Mouse (Mus musculus) MEL (cell line): ENCODE measurements around the gene Lap3. TPM values are rescaled to one million over a fixed set of nuclear protein-coding genes. Genes with fewer than 3 reads are reported as not detected.

Source experiments
- DNase-seq: peaks from one replicate; pipeline ENCODE4 v3.0.0; 2011; ENCODE audit warnings: low read depth, low spot score
- H3K27ac ChIP-seq: 2 replicates; pipeline ENCODE4 v1.5.1; 2012; ENCODE audit warnings: low read depth, mild to moderate bottlenecking, control low read depth, low read length, moderate library complexity; ENCODE audit not compliant: control insufficient read depth
- H3K27me3 ChIP-seq, 2 experiments: fragments of 150-350 bp in 1 of 2; sonication (generic) in 1 of 2; 2 replicates each; pipeline ENCODE4 v1.6.1; 2012; ENCODE audit warnings: low read length in 2 of 2, mild to moderate bottlenecking in 2 of 2, improper control_type of control experiment in 1 of 2, moderate library complexity in 1 of 2; ENCODE audit not compliant: insufficient read depth in 2 of 2, control insufficient read depth in 1 of 2
- H3K36me3 ChIP-seq, 2 experiments: 2 replicates each; pipeline ENCODE4 v1.6.1; 2012 to 2014; ENCODE audit warnings: low read length in 2 of 2, improper control_type of control experiment in 1 of 2, inconsistent platforms in 1 of 2, mild to moderate bottlenecking in 1 of 2; ENCODE audit not compliant: insufficient read depth in 2 of 2, control insufficient read depth in 1 of 2
- H3K4me1 ChIP-seq, 2 experiments: fragments of 150-350 bp in 1 of 2; sonication (generic) in 1 of 2; 2 replicates each; pipeline ENCODE4 v1.6.1; 2012; ENCODE audit warnings: low read length in 2 of 2, improper control_type of control experiment in 1 of 2, mild to moderate bottlenecking in 1 of 2; ENCODE audit not compliant: insufficient read depth in 2 of 2, control insufficient read depth in 1 of 2
- H3K4me3 ChIP-seq, 2 experiments: fragments of 150-350 bp in 1 of 2; sonication (generic) in 1 of 2; 2 replicates each; pipeline ENCODE4 v1.5.1; 2012; ENCODE audit warnings: low read depth in 2 of 2, low read length in 2 of 2, mild to moderate bottlenecking in 2 of 2, moderate library complexity in 2 of 2, control low read depth in 1 of 2, improper control_type of control experiment in 1 of 2; ENCODE audit not compliant: control insufficient read depth in 1 of 2, insufficient read depth in 1 of 2
- H3K79me2 ChIP-seq: 2 replicates; pipeline ENCODE4 v1.6.1; 2012; ENCODE audit warnings: mild to moderate bottlenecking, low read length, moderate library complexity; ENCODE audit not compliant: control insufficient read depth, poor library complexity, insufficient read depth
- H3K9ac ChIP-seq: 2 replicates; pipeline ENCODE4 v1.6.1; 2012; ENCODE audit warnings: low read depth, mild to moderate bottlenecking, control low read depth, low read length, moderate library complexity; ENCODE audit not compliant: control insufficient read depth, poor library complexity, severe bottlenecking
- H3K9me3 ChIP-seq: fragments of 150-350 bp; sonication (generic); replicated peaks from 2 replicates; pipeline ENCODE4 v1.6.1; 2012; ENCODE audit warnings: mild to moderate bottlenecking, low read length, improper control_type of control experiment, moderate library complexity; ENCODE audit not compliant: insufficient read depth
- BHLHE40 ChIP-seq: IDR thresholded peaks from 2 replicates; pipeline ENCODE4 v1.6.1; 2012; ENCODE audit warnings: low read depth, mild to moderate bottlenecking, inconsistent platforms, low read length, improper control_type of control experiment, borderline replicate concordance
- CHD1 ChIP-seq: IDR thresholded peaks from 2 replicates; pipeline ENCODE4 v1.6.1; 2012; ENCODE audit warnings: low read depth, mild to moderate bottlenecking, inconsistent platforms, low read length, improper control_type of control experiment
- CHD2 ChIP-seq: IDR thresholded peaks from 2 replicates; pipeline ENCODE4 v1.6.1; 2011; ENCODE audit warnings: low read length, improper control_type of control experiment
- GATA1 ChIP-seq: IDR thresholded peaks from 2 replicates; pipeline ENCODE4 v1.6.1; 2011; ENCODE audit warnings: low read depth, low read length, improper control_type of control experiment
- KAT2A ChIP-seq: conservative IDR thresholded peaks from 2 replicates; pipeline ENCODE4 v1.6.1; 2012; ENCODE audit warnings: low read depth, low read length, improper control_type of control experiment, inconsistent platforms
- MAFK ChIP-seq: IDR thresholded peaks from 2 replicates; pipeline ENCODE4 v1.6.1; 2011; ENCODE audit warnings: low read depth, mild to moderate bottlenecking, low read length, improper control_type of control experiment, borderline replicate concordance
- MEF2A ChIP-seq: IDR thresholded peaks from 2 replicates; pipeline ENCODE4 v1.6.1; 2014; ENCODE audit warnings: low read depth, mild to moderate bottlenecking, inconsistent platforms, low read length, improper control_type of control experiment; ENCODE audit not compliant: poor library complexity, insufficient replicate concordance, severe bottlenecking; ENCODE audit errors: extremely low read depth
- MXI1 ChIP-seq: IDR thresholded peaks from 2 replicates; pipeline ENCODE4 v1.6.1; 2011; ENCODE audit warnings: mild to moderate bottlenecking, low read depth, low read length, improper control_type of control experiment
- MYB ChIP-seq: IDR thresholded peaks from 2 replicates; pipeline ENCODE4 v1.6.1; 2011; ENCODE audit warnings: mild to moderate bottlenecking, low read depth, low read length, improper control_type of control experiment
- MYC ChIP-seq: IDR thresholded peaks from 2 replicates; pipeline ENCODE4 v1.6.1; 2011; ENCODE audit warnings: low read depth, mild to moderate bottlenecking, low read length, improper control_type of control experiment, moderate library complexity
- NRF1 ChIP-seq: IDR thresholded peaks from 2 replicates; pipeline ENCODE4 v1.6.1; 2014; ENCODE audit warnings: low read depth, mild to moderate bottlenecking, inconsistent platforms, low read length, improper control_type of control experiment, moderate library complexity; ENCODE audit not compliant: poor library complexity, insufficient read depth, severe bottlenecking
- SIN3A ChIP-seq: IDR thresholded peaks from 2 replicates; pipeline ENCODE4 v1.6.1; 2012; ENCODE audit warnings: low read length, improper control_type of control experiment, inconsistent platforms
- TBP ChIP-seq: IDR thresholded peaks from 2 replicates; pipeline ENCODE4 v1.8.0; 2011; ENCODE audit warnings: low read depth, low read length, improper control_type of control experiment
- TCF12 ChIP-seq: IDR thresholded peaks from 2 replicates; pipeline ENCODE4 v1.6.1; 2014; ENCODE audit warnings: low read depth, mild to moderate bottlenecking, inconsistent platforms, low read length, improper control_type of control experiment, moderate library complexity
- ZC3H11A ChIP-seq: IDR thresholded peaks from 2 replicates; pipeline ENCODE4 v1.6.1; 2012; ENCODE audit warnings: low read depth, mild to moderate bottlenecking, inconsistent platforms, low read length, improper control_type of control experiment
- polyA plus RNA-seq, 2 experiments: library from polyadenylated mRNA; stranded (reverse) in 1 of 2; unstranded in 1 of 2; fragments of >175 nt in 1 of 2; fragments of >200 nt in 1 of 2; gene quantifications; 2 replicates each; pipeline versions ENCODE4 v1.2.1 to v1.2.4; 2012; ENCODE audit warnings: low replicate concordance in 2 of 2, low read depth in 1 of 2; ENCODE audit not compliant: insufficient read length in 2 of 2, insufficient read depth in 1 of 2, missing spikeins in 1 of 2
- total RNA-seq: library from RNA; depleted of rRNA; stranded (reverse); fragments of 300-350 nt; gene quantifications from 2 replicates; pipeline ENCODE4 v1.2.3, GENCODE M21; 2012

Lap3 gene
- total and polyA plus RNA-seq, 3 experiments: 172 to 213 (median 205) TPM

- no peak for TF ChIP-seq NRF1
- TF ChIP-seq SIN3A: no peak
Measured at GRCm38 (mm10) chr5:45474758-45475157, 18.4 kb upstream of the Lap3 start (continued).

DNA sequence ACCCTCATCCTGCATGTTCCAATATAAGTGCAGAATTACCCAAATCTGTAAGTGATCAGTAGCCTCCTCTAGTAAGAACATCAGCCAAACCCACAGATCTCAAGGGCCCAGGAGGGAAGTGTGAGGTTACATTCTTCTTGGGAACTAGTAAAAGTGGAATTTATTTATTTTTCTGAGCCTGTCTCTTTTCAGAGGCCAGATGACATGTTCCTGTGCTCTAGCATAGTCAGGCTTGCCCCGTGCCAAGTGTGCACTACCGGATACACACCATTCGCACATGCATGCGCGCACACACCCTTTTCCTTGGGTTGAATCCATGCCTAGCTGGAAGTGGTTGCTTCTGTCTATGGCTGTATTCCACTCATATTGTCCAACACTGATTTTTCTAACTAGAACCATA lies 17.4 kb upstream of the Lap3 start:
- Histone ChIP-seq H3K9ac (no peak overlapping the region), H3K27me3 (peaks cover under 1 to 9% of the 10 kb centered on the region in 2 experiments; a peak in 3 of 4 replicates), H3K27ac (no peak overlapping the region), H3K4me1 (no peaks in the 10 kb centered on the region), H3K4me3 (no peak overlapping the region), H3K79me2 (no peaks in the 10 kb centered on the region), H3K36me3 (no peaks in the 10 kb centered on the region), H3K9me3 (no peaks in the 10 kb centered on the region)
- no peak for DNase-seq
- TF ChIP-seq ZC3H11A (no peak), TBP (no peak), TCF12 (no peak), MYC (no peak), MEF2A (no peak), GATA1 (no peak), BHLHE40 (no peak), MYB (no peak), MXI1 (no peak)

DNA sequence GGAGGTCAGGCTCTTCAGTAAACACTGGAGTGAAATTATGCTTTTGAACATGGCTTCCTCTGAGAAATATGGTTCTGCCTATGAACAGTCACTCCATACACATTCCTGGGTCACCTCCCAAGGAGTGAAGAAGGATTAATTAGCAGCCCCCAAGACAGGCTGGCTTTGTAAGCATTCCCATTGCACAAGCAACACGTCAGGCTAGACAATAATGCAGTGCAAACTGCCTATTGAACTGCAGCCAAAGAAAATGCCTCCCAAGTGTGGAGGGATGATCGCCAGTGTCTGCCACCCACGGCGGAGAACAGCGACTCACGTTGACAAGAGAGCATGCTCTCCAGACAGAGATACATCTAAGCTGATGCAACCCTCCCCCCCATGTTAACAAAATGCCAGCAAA lies 16.9 kb upstream of the Lap3 start:
- no peak for TF ChIP-seq GATA1
- no peak for TF ChIP-seq CHD1
- no peaks in the 10 kb centered on the region for H3K4me1 ChIP-seq
- H3K9me3 ChIP-seq: no peaks in the 10 kb centered on the region
- no peaks in the 10 kb centered on the region for H3K36me3 ChIP-seq
- DNase-seq: no peak
- H3K27me3 ChIP-seq: peaks cover 0 to 9% of the 10 kb centered on the region in 2 experiments; a peak in 3 of 4 replicates
- no peak overlapping the region for H3K9ac ChIP-seq
- H3K79me2 ChIP-seq: no peaks in the 10 kb centered on the region
- no peak overlapping the region for H3K4me3 ChIP-seq
- no peak overlapping the region for H3K27ac ChIP-seq

DNA sequence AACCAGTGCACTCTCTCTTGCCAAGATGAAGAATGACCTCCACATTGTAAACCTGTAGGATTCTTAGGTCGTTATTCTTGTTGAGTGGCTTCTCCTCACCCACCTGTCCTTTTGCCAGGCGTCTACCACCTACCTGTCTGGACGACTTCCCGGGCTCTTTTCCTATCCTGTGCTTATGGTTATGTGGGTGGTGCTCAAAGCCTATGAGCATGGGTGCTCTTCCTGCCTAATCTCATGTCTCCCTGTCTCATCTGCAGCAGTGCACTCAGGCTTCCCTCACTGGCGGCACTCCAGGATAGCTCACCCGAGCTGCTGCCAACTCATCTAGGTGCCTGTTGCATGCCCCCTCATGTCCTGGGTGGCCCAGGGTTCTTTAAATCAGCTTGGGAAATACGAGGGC lies 15.6 kb upstream of the Lap3 start:
- Histone ChIP-seq H3K27ac (no peak overlapping the region), H3K4me3 (no peak overlapping the region), H3K4me1 (no peaks in the 10 kb centered on the region), H3K9me3 (no peaks in the 10 kb centered on the region), H3K36me3 (no peaks in the 10 kb centered on the region), H3K79me2 (no peaks in the 10 kb centered on the region), H3K9ac (no peak overlapping the region), H3K27me3 (peaks cover 1 to 6% of the 10 kb centered on the region in 2 experiments)
- TF ChIP-seq MAFK: no peak
- TF ChIP-seq CHD2: no peak
- TF ChIP-seq BHLHE40: no peak
- no peak for TF ChIP-seq KAT2A
- no peak for DNase-seq
